Mouse (Mus musculus): ENCODE data around the gene Lrrn4. TPM values are rescaled to one million over a fixed set of nuclear protein-coding genes. Genes with fewer than 3 reads are reported as not detected.
A peak's percentile ranks its signal among the peaks of the same experiment; 100 is the strongest.

Gene Lrrn4
- polyA plus RNA-seq, 1 experiment from 2014 or later, result 0.08 TPM

DNA sequence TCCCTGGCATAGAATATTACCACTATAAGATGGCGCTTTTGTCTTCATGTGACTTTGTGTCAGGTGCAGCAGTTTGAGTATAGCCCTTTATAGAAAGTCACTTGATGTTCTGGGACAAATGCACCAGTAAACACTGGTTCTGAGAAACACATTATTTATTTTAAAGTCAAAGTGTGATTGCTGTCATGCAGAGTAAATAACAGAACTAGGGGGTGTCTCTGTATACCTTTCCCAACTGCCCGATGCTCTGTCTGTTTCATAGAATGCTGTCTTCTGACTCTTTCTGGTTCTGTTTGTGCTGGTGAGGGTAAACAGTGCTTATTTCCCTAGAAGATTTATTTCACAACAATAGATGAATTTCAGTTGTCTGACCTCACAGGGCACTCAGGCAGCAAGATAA lies 17.4 kb downstream of the Lrrn4 start:
- Histone ChIP-seq H3K27me3 (no peaks in the 10 kb centered on the region), H3K9me3 (no peaks in the 10 kb centered on the region), H3K27ac (no peak overlapping the region), H3K4me1 (no peaks in the 10 kb centered on the region), H3K4me3 (replicated peaks) (no peak overlapping the region), H3K4me2 (no peak overlapping the region), H3K9ac (no peak overlapping the region), H3K36me3 (replicated peaks) (peaks cover 22% of the 10 kb centered on the region)
- no peak for ATAC-seq (ENCODE audit: low FRiP score)
- WGBS, result 93% methylated on average over 2 of the region's 2 CpGs

DNA sequence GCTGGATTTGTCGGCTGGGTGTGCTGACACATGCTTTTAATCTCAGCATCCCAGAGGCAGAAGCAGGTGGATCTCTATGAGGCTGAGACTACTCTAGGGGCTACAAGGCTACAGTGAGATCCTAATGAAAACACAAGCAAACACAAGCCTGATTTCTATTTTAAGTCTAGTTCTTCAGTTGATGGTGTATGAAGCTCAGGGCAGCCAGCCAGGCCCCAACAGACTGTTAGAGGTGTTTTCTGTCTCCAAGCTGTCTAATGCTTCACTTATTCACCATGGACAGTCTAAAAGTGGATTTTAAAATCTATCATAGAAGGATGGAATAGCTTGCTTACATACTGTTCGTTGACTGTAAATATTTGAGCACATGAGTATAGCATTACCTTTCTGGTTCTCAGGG lies 19.2 kb downstream of the Lrrn4 start:
- WGBS, result 96% methylated on average over 2 of the region's 2 CpGs
- Histone ChIP-seq H3K27ac (no peak overlapping the region), H3K9ac (no peak overlapping the region), H3K4me2 (no peak overlapping the region), H3K9me3 (no peaks in the 10 kb centered on the region), H3K4me3 (replicated peaks) (no peak overlapping the region), H3K27me3 (no peaks in the 10 kb centered on the region), H3K4me1 (no peaks in the 10 kb centered on the region), H3K36me3 (replicated peaks) (peaks cover 17% of the 10 kb centered on the region)
- no peak for ATAC-seq (ENCODE audit: low FRiP score)

DNA sequence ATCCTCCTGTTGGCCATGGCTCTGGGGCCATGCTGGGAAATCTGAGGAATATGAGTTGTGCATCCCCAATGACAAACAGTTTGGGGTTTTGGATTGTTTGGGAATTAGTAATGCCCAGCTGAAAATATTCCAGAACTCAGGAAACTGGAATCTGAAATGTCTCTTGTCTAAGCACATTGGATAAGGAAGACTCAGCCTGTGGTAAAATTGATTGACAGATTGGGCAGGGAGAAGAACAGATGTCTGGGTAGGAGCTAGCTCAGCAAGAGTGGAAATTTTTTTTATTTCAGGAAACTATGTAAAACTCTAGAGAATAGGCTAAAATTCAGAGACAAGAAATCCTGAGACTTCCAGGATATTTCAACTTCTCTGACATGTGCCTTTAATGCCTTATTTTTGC lies 20.3 kb downstream of the Lrrn4 start:
- peaks cover 10% of the 10 kb centered on the region for H3K36me3 ChIP-seq (replicated peaks)
- ATAC-seq (ENCODE audit: low FRiP score), result no peak
- no peak overlapping the region for H3K4me3 ChIP-seq (replicated peaks)
- no peak overlapping the region for H3K9ac ChIP-seq
- no peak overlapping the region for H3K27ac ChIP-seq
- no peak overlapping the region for H3K4me2 ChIP-seq
- no peaks in the 10 kb centered on the region for H3K4me1 ChIP-seq
- H3K9me3 ChIP-seq, result no peaks in the 10 kb centered on the region
- H3K27me3 ChIP-seq, result no peaks in the 10 kb centered on the region

DNA sequence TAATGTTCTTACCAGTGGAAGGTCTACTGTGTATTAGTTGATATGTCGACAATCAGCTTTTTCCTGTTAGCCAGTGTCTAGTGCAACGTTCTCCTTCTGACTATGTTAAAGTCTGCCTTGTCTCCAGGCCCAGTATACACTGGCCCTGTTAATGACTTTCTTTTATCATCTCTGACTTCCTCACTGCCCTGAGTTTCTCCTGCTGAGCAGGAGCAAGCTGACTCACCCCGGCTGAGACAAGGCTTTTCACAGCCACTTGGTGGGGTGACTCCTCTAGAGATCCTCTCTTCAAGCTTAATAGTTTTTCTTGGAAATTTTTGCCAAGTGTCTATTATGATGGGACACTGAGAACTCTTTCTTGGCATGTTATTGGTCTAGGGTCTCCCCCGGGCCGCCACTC lies 24.4 kb downstream of the Lrrn4 start:
- H3K4me2 ChIP-seq, result no peak overlapping the region
- ATAC-seq (ENCODE audit: low FRiP score), result no peak
- H3K4me1 ChIP-seq, result no peaks in the 10 kb centered on the region
- H3K27me3 ChIP-seq, result no peaks in the 10 kb centered on the region
- H3K9me3 ChIP-seq, result no peaks in the 10 kb centered on the region
- H3K4me3 ChIP-seq (replicated peaks), result no peak overlapping the region
- no peak overlapping the region for H3K27ac ChIP-seq
- 80% methylated on average over 5 of the region's 5 CpGs for WGBS
- H3K36me3 ChIP-seq (replicated peaks), result peaks cover 19% of the 10 kb centered on the region
- no peak overlapping the region for H3K9ac ChIP-seq

DNA sequence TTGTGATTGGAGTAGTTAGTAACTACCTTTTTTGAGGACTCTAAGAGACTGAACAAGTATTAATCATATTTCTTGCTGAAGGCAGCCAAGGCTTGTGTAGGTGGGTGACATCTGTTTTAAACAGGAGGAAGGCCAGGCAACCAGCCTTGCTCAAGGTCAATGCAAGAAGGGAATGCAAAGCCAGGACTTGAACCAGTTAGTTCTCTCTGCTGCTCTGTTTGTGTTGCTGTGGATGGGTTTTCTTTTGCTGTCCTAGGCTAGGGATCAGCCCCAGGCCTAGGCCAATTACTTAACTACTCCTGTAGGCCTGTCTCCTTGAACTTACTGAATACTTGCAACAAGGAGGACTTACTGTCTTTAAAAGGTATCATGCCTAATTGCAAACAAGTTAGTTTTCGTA lies 27.6 kb downstream of the Lrrn4 start:
- Histone ChIP-seq H3K27me3 (no peaks in the 10 kb centered on the region), H3K4me1 (peaks cover 5% of the 10 kb centered on the region), H3K27ac (no peak overlapping the region), H3K9ac (no peak overlapping the region), H3K9me3 (no peaks in the 10 kb centered on the region), H3K4me3 (replicated peaks) (no peak overlapping the region), H3K4me2 (no peak overlapping the region), H3K36me3 (replicated peaks) (peaks cover 26% of the 10 kb centered on the region)
- no peak for ATAC-seq (ENCODE audit: low FRiP score)
- 87% methylated on average over 1 of the region's 1 CpGs for WGBS

DNA sequence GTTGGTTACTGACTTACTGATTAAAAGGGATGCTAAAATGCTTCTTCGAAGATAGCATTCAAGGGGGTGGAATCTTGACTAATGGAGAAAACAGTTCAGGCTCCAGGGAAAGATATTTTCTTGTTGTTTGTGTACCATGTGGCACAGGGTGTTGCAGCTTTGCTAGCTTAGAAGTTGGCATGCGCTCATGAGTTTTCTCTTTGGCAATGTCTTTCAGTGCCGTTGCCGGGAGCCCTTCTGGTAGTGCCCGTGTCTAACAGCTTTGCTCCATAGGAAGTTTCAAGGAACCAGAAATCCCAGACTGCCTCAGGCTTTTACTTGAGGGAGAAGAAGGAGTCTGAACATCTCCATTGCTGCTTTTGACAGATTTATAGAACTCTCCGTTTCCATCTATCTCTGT lies 31.6 kb downstream of the Lrrn4 start:
- Histone ChIP-seq H3K27me3 (no peaks in the 10 kb centered on the region), H3K4me2 (no peak overlapping the region), H3K4me3 (replicated peaks) (no peak overlapping the region), H3K9me3 (no peaks in the 10 kb centered on the region), H3K4me1 (peaks cover 14% of the 10 kb centered on the region), H3K36me3 (replicated peaks) (peaks cover 23% of the 10 kb centered on the region), H3K9ac (no peak overlapping the region), H3K27ac (no peak overlapping the region)
- WGBS, result 96% methylated on average over 6 of the region's 6 CpGs
- no peak for ATAC-seq (ENCODE audit: low FRiP score)

DNA sequence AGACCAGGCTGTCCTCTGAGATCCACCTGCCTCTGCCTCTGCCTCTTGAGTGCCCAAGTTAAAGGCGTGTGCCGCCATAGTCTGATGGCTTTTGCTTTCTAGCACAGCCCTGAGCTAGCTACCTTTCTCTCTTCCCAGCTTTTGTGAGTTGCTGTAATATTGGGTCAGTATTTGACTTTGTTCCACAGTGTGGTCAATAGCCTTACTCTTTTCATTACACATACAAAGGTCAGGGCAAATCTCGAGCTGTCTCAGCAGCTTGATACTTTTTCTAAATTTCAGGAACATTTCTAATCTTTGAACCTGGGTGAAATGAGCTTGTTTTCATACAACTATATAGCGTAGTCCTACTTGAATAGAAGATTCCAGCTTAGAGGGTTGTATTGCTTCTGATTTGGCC lies 32.3 kb downstream of the Lrrn4 start:
- 89% methylated on average over 4 of the region's 4 CpGs for WGBS
- Histone ChIP-seq H3K9ac (no peak overlapping the region), H3K4me1 (peaks cover 14% of the 10 kb centered on the region), H3K4me3 (replicated peaks) (no peak overlapping the region), H3K27ac (no peak overlapping the region), H3K27me3 (no peaks in the 10 kb centered on the region), H3K36me3 (replicated peaks) (peaks cover 21% of the 10 kb centered on the region), H3K4me2 (peak overlapping the region; percentile 76), H3K9me3 (no peaks in the 10 kb centered on the region)
- no peak for ATAC-seq (ENCODE audit: low FRiP score)

DNA sequence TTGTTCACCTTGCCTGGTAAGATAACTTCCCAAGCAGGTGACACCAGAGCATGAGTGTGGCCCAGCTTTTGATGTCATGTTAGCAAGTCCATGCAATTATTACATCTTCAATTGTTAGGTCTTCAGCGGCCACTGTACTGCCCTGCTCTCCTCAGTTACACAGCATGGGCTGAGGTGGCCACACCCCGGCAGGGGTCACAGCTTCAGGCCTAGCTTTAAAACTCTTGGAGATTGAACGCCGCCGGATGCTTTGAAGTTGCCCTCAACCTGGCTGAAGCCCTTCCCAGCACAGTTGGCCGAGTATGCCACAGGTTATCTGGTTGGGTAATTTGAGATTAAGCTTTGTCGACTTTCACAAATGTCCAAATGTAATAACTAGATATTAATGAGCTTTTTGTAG lies 33.1 kb downstream of the Lrrn4 start:
- H3K9me3 ChIP-seq, result no peaks in the 10 kb centered on the region
- peak overlapping the region; percentile 97 for H3K9ac ChIP-seq
- H3K4me1 ChIP-seq, result peaks cover 14% of the 10 kb centered on the region
- ATAC-seq (ENCODE audit: low FRiP score), result no peak
- no peak overlapping the region for H3K27ac ChIP-seq
- peaks cover 24% of the 10 kb centered on the region for H3K36me3 ChIP-seq (replicated peaks)
- WGBS, result 37% methylated on average over 7 of the region's 7 CpGs
- peak overlapping the region; percentile 96 for H3K4me3 ChIP-seq (replicated peaks)
- peak overlapping the region; percentile 76 for H3K4me2 ChIP-seq
- no peaks in the 10 kb centered on the region for H3K27me3 ChIP-seq

DNA sequence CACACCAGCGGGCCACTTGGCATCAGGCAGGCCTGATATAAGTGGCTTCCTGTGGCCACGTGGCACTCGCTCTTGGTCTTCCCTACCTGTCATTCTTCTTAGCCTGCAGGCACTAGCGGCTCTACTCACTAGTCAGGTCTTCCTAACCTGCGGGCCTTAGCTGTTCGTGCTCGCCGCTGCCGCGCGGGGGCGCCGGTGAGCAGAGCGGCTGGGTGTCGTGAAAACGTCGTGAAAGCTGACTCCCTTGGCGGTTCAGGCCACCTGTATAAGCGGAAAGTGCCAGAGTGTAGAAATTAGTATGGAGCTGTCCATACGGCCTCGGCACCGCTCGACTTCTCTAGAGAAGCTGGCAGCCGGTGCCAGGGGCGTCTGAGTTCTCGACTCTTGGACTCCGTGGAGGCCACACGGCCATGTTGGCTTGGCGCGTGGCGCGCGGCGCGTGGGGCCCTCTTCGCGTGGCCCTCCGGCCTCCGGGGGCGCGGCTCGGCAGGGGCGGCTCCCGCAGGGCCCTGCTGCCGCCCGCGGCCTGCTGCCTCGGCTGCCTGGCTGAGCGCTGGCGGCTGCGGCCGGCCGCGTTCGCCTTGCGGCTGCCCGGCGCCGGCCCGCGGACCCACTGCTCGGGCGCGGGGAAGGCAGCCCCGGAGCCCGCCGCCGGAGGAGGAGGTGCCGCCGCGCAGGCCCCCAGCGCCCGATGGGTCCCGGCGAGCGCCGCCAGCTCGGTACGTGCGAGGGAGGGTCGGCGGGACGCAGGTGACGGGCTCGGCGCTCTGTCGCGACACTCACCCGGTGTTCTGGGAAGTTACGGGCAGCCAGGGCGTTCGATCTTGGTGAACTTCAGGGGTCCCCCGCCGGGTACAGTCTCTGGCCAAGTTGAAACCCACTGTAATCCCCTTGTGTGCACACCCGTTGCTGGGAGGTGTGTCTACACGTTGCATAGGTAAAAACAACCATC lies 34.0 kb downstream of the Lrrn4 start, which contains the start of gene Crls1:
Gene Crls1, plus strand, starts transcription at position 260 of the 952 bp plus-strand sequence.
- ATAC-seq (ENCODE audit: low FRiP score), result peak; percentile 93
- H3K4me1 ChIP-seq, result peaks cover 14% of the 10 kb centered on the region
- peaks cover 19% of the 10 kb centered on the region for H3K36me3 ChIP-seq (replicated peaks)
- H3K9me3 ChIP-seq, result no peaks in the 10 kb centered on the region
- H3K27me3 ChIP-seq, result no peaks in the 10 kb centered on the region
- H3K27ac ChIP-seq, result peak within 1 kb of the TSS; percentile 86
- H3K9ac ChIP-seq, result peak within 1 kb of the TSS; percentile 97
- peak within 1 kb of the TSS; percentile 96 for H3K4me3 ChIP-seq (replicated peaks)
- H3K4me2 ChIP-seq, result peak within 1 kb of the TSS; percentile 76
- WGBS, result under 1% methylated on average over 93 of the region's 96 CpGs

DNA sequence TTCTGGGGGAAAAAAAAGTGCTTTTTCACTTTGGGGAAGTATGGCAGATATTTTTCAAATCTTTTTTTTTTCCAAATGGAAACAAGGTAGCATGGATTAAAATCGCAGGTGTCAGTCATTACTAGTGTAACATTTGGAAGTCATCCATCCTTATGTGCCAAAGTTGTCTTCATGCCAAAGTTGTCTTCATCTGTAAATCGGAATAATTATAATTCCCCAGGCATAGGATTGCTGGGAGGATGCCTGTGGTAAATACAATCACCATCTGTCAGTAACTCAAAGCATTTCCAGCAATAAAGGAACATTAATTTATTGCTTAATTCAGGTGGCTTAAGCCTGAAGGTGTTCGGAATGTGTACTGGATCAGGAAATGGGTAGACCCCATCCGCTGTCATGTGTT lies 39.6 kb downstream of the Lrrn4 start:
- H3K36me3 ChIP-seq (replicated peaks), result peaks cover 38% of the 10 kb centered on the region
- 95% methylated on average over 4 of the region's 4 CpGs for whole genome bisulfite sequencing
- H3K27me3 ChIP-seq, result no peaks in the 10 kb centered on the region
- ATAC-seq (ENCODE audit: low FRiP score), result no peak
- H3K27ac ChIP-seq, result no peak overlapping the region
- no peak overlapping the region for H3K9ac ChIP-seq
- H3K4me1 ChIP-seq, result no peaks in the 10 kb centered on the region
- H3K4me2 ChIP-seq, result no peak overlapping the region
- H3K9me3 ChIP-seq, result no peaks in the 10 kb centered on the region
- H3K4me3 ChIP-seq (replicated peaks), result no peak overlapping the region

Other genes starting within 250 kb of the Lrrn4 start
- 17.3 and 19.7 TPM in 2 replicates for gene Shld1, start 194.0 kb downstream of the Lrrn4 start, polyA plus RNA-seq (2016; fragmentation: Nextera tagmentation; extraction: Ambion mirVana)
- gene Chgb, start 99.6 kb downstream of the Lrrn4 start, polyA plus RNA-seq (2016; fragmentation: Nextera tagmentation; extraction: Ambion mirVana), result 18.5 and 19.4 TPM in 2 replicates
- 38.0 and 38.2 TPM in 2 replicates for gene Trmt6, start 64.8 kb downstream of the Lrrn4 start, polyA plus RNA-seq (2016; fragmentation: Nextera tagmentation; extraction: Ambion mirVana)
- gene Mcm8, start 64.8 kb downstream of the Lrrn4 start, polyA plus RNA-seq (2016; fragmentation: Nextera tagmentation; extraction: Ambion mirVana), result 20.7 and 23.5 TPM in 2 replicates
- gene Crls1, start 34.2 kb downstream of the Lrrn4 start, polyA plus RNA-seq (2016; fragmentation: Nextera tagmentation; extraction: Ambion mirVana), result 10.7 and 25.7 TPM in 2 replicates
- gene Fermt1, start 65.0 kb upstream of the Lrrn4 start, polyA plus RNA-seq (2016; fragmentation: Nextera tagmentation; extraction: Ambion mirVana), result 0.83 and 0.92 TPM in 2 replicates

Data from forebrain, embryonic 12.5 days (tissue).